Mouse (Mus musculus) gastrocnemius, postnatal 25 days (tissue): ENCODE results near the gene Zdhhc25. TPM values are rescaled to one million over a fixed set of nuclear protein-coding genes. Genes with fewer than 3 reads are reported as not detected.

Experiments
- DNase-seq: peaks from one replicate; pipeline ENCODE4 v3.0.0; 2022
- long read RNA-seq, 2 experiments: library from polyadenylated mRNA; stranded (forward); transcript quantifications; one replicate each; pipeline ENCODE4 v2.0.0; 2021
- total RNA-seq, 2 experiments: library from RNA; stranded (reverse); gene quantifications; 1 replicate in 1 of 2; 2 replicates in 1 of 2; pipeline ENCODE4 v1.2.3; 2021

Gene Zdhhc25
- total RNA-seq, result not detected
- long read RNA-seq, experiment 1, result 0 reads
- long read RNA-seq, experiment 2, result 0 reads

DNA sequence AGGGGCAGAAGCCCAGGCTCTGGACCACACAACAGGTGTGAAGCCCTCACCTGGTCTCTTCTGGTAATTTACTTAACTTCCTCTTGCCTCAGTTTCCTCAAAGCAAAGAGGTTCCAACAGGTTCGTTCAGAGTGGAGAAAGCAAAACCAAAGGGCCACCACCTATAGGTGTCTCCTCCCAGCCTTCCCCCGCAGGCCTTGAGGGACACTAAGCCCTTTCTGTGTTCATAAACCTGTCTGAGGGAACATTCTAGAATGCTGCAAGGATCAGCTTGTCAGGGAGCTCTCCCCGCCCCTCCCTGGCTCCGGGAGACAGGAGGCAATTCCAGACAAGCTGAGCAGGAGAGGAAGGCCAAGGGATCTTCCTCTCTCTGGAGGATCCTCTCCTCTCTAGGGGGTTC lies at the start of gene Zdhhc25:
TSS of gene Zdhhc25 (plus strand) at position 301 of the 400 bp plus-strand sequence.
- no peak for DNase-seq

DNA sequence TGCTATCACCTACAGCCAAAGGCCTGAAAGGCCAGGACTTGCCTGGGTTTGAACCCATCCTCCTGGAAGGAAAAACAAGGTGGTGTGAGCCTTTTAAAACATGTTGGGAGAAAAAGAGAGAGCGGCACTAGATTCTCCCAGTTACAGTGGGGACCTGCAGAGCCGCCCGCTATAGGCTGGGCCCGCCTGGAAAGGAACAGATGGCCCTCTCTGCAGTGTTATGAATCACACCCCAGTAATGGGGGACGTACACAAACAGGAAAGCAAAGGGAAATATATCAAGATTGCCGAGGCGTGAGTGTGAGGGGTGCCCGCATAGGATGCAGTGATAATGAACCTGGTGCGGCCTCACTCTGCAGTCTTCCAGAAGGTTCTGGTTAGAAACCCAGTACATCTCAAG lies 47.2 kb upstream of the Zdhhc25 start:
- no peak for DNase-seq

DNA sequence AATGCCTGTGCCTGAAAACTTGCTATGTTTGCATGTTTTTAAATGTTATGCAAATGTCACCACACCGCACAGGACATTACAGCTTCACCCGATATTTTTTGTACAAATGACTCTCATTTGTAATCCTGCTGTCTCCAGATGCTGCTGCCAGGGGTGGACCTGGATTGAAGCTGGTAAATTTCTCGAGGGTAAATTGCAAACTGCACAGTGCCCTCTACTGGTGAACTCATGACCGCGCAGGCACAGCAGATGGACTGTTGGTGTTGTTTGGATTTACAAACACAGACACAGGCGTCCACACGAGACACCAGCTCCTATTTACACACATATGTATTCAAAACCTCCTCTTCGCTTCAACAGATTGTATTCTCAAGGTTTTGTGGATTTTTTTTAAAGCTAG lies 44.6 kb upstream of the Zdhhc25 start:
- DNase-seq, result no peak

DNA sequence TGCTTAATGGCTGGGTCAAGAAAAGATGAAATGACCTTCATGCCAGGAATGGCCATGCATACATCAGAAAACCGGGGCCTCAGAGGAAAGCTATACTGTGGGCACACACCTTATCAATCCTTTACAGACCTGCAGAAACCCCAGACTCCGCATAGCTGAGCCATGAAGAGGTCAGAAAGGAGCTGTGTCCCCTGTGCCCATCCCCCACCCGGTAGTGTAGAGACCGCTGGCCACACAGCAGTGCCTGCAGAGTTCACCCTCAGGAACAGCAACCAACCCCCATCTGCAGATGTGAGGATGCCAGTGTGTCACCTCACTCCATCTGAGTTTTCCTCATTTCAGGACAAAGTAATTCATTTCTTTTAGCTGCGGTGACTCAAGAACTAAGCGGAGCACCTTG lies 39.5 kb upstream of the Zdhhc25 start:
- no peak for DNase-seq

DNA sequence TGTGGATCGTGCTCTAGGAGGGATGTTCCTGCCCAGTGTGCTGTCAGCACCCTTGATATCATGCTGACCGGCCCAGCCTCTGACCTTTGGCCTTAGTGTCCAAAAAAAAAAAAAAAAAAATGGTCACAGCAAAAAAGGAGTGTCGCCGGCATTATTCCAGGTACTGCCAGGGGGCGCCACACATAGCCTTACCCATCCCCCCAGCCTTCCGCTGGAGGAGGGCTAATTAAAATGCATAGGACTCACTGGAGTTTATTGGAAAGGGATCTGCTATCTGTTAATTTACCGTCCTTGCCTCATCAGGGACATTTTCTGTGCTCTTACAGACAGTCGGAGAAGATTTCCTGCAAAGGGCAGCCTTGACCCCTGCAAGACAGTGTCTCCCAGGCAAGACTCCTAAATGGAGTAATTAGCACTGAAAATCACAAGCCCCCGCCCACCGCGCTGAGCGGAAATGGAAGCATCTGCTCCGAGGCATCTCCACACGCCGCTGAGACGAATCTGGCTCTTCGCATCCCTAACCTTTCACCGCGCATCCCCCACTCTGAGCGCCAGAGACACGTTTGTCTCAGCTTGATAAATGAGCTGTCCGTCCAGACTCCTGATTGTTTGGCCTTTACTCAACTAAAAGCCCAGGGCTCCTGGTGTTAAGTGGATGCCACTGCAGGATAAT lies 38.9 kb upstream of the Zdhhc25 start:
- DNase-seq, result no peak

DNA sequence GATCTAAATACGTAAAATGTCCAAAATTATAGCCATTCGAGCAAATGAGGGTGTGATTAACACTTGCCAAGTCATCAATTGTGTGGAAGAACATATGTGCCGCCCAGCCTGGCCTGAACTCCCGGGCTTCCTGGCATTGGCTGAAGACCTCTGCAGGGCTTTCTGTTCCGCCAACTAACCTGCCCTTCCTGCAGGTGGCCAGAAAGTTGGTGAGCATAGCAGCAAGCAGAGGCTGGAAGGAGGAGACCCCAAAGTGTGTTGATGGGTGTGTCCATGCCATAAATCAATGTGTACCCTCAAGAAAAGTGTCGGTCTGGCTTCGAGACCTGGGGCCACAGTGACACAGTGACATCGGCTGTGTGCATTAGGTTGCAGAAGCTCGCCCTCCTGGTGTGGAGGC lies 34.8 kb upstream of the Zdhhc25 start:
- no peak for DNase-seq

DNA sequence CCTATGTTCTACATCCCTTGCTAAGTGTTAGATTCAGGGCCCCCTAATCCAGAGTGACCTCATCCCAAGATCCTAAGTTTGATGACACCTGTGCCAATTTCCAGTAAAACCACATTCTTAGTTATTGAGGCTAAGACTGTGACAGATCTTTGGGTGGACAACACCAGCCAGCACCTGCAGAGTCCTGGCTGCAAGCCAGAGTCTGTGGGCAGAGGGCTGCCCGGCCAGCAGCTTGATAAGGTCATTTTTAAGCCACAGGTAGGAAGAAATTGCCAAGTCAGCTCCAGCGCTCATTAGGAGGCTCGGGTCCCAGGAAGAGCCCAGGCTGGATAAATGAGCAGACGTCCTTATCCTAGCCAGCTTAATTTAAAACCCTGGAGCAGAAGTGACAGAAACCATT lies 34.3 kb upstream of the Zdhhc25 start:
- no peak for DNase-seq

DNA sequence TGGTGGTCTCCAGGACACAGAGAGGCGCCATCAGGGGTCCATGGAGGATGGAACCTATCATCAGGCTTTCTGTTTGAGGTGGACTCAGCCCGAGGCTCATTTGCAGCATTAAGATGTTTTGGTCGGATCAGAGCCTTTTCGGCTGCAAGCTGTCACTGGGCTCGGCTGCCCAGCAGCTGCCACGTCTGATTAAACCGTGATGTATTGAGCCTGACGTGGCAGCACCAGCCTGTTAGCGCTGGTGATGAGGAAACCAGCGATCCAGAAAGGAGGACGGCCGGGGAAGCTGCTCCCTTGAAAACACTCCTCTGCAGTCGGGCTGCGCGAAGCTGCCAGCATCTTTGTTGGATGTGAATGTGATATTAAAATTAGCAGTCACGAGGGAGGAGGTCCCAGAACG lies 29.4 kb upstream of the Zdhhc25 start:
- no peak for DNase-seq

DNA sequence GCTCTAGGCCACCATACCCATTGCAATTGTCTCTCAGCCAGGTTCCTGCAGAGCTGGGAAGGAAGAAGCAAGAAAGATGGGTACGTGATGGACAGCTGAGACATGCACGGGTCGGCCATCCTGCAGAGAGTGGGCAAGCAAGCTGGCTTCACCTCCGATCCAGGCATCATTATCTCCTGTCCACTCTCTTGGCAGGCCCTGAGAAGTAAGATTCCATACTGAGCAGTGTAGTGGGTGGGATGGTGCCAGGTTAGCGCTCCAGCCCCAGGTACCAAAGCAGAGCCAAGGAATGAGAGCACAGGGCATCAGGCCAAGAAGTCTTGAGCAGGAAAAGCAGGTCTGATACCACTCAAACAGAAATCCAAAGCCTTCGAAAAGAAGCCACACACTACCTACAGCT lies 20.6 kb upstream of the Zdhhc25 start:
- DNase-seq, result no peak

DNA sequence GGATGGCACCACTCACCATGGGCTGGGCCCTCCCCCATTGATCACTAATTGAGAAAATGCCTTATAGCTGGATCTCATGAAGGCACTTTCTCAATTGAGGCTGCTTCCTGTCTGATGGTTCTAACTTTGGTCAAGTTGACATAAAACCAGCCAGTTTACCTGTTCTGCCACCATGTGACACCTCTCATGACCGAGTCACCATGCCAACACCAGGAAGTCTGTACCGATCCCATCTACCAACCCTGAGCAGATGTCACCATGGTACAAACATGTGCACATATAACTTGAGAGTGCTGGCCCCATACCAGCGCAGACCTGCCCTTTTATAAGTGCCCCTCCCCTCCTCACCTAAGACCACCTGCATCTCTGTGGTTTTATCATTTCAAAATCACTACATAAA lies 2.4 kb downstream of the Zdhhc25 start:
- no peak for DNase-seq

DNA sequence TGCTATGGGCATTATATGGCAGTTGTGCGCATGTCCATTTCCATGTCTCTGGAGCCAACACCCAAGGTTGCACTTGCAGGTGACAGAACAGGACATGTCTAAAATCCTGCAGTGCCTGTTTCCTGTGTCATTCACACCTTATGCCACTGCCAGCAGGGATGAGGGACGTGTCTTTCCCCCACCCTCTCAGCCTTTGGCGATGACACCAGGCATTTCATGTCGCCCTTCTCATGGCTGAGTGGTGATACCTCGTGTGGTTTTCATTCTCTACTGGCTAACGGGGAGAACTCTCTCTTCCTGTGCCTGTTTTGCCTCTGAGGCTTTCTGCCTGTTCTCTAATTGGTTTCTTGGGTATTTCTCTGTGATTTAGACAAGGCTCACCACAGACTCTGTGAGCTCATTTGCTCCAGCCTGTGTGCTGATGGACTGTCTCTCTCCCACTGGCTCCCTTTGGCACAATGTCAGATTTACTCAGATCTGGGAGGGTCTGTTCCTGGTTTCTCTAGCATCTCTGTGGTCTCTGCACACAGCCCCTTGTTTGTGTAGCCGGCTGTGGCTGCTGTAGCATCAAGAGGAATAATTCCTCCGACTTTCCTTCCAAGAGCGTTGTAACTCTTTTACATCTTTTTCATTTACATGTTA lies 3.1 kb downstream of the Zdhhc25 start:
- DNase-seq, result no peak

DNA sequence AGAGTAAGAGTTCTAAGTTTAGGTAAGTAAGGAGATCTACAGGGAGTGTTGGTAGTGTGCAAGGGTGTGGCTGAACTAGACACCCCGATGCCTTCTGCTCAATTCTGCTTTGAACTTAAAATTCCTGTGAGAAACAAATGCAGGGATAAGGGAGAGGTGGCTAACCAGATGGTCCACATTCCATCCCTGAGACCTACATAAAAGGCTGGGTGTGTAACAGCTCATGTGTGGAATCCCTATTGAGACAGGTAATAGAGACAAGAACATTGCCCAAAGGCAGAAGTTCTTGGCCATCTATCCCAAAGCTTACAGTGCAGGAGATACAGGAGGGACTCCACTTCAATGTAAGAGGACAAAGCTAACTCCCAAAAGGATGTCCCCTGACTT lies 3.6 kb downstream of the Zdhhc25 start:
- DNase-seq, result no peak

DNA sequence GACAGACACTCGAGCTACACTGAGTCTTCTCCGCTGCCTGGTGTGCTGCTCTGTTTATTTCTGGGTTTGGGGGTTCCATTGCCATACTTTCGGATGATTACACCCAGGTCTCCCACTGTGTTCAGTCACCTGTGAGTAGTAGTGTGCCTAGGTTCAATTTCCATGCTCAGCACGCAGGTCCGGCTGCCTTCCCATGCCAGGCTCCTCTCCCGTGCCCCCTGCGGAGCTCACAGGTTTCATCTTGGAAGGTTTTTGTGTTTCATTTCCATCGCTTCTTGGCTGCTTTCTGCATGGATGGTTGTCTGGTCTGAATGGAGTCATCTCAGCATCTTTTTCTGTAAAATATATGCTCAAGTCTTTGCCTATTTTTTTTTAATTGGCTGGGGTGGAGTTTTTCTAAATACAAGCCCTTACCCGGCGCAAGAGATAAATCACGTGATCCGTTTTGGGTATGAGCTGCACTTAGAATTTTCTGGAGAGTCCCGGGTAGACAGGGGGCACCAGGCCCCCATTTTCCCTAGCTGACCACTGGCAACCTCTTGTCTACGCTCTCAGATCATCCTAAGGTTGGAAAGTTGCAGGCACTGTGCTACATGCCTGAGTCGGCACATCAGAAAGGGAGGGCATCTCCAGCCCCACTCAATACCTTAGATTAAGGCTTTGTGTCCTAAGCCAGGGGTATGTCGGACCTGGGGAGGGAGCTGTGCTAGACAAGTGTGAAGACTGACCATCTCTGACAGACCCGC lies 4.7 kb downstream of the Zdhhc25 start:
- DNase-seq, result no peak

DNA sequence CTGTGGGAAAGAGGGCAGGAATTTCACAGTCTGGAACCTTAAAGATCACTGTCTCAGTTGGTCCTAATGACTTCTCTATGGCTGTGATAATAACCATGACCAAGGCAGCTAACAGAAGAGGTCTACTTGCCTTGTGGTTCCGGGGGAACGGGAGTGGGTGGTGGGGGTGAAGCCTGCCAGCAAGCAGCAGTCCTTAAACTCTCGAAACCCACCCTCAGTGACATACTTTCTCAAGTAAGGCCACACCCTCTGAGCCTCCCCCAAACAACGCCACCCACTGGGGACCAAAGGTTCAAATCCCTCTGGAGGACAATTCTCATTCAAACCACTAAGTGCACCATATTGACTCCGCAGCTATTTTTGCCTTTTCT lies 5.3 kb downstream of the Zdhhc25 start:
- no peak for DNase-seq

DNA sequence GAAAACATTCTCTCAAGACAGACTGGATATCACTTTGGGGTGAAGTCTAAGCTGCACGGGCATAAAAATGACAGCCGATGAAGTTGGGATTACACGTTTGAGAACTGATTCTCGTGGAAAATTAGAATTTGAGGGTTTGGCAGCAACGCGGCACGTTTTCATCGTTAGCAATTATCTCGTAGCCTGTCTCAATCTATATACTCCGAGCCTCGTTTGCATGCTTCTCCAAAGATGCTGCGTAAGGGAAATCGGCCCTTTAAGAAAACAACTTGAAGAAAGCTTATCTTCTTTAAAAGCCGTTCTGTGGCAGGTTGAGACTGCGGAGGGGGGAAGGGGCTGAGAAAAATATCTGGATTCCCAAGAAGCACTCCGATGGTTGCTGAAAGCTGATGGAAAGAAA lies 17.0 kb downstream of the Zdhhc25 start:
- DNase-seq, result no peak

DNA sequence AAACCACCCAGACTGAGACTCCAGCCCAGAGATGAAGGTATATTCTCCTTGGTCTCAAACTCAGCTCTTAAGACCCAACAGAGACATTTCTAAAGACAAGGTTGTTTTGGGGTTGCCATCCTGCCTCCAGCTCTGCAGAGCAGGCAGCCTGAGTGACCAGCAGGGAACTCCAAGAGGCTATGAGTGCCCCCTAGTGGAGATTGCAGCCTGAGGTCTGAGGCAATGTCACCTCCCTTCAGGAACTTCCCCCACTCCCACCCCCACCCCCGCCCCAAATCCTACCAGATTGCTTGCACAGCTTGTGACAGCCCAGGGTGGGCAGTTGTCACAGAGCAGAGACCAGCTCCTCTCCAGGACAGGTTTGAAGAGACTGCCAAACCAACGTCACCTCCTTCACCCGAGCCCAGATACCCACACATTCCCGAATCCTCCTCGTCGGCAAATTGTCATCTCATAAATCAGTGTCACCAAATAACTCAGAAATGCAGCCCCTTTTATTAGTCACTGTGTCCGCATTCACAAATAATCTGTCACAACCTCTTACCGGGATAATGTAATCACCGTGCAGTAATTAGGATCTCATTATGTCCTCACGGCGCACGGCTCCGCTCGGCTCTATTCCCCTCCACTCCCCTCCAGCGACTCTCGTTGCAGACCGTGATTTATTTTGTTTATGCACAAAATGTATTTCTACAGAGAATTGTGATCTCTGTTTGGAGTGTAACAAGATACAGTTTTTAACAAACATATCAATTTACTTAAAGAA lies 18.1 kb downstream of the Zdhhc25 start:
- DNase-seq, result no peak

DNA sequence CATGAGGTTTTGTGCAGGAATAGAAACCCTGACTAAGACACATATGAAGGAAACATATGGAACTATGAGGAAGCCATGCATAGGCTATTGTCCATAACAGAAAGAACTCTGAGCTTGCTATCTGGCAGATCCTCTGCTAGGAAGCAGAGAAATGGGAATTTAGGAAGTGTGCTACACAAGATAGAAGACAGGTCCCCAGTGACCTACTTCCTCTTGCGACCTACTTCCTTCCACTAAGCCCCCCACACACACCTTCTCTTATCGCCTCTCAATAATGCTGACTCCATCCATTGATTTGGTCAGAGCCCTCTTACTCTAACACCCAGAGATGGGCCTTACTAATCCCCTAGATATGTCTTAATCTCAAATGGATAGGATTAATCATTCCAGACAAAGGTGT lies 19.9 kb downstream of the Zdhhc25 start:
- no peak for DNase-seq

DNA sequence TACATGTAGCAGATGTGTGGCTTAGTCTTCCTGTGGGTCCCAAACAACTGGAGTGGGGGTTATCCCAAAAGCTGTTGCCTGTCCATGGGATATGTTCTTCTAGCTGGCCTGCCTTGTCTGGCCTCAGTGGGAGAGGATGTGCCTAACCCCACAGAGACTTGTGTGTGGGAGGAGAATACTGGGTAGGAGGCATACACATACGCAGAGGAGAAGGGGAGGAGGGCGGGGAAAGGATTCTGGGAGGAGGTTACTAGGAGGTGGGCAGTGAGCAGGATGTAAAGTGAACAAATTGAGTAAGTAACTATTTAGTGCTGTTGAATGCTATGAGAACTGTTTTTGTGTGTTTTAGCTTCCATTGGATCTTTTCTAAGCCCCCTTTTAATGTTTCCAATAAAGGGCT lies 23.8 kb downstream of the Zdhhc25 start:
- DNase-seq, result no peak

DNA sequence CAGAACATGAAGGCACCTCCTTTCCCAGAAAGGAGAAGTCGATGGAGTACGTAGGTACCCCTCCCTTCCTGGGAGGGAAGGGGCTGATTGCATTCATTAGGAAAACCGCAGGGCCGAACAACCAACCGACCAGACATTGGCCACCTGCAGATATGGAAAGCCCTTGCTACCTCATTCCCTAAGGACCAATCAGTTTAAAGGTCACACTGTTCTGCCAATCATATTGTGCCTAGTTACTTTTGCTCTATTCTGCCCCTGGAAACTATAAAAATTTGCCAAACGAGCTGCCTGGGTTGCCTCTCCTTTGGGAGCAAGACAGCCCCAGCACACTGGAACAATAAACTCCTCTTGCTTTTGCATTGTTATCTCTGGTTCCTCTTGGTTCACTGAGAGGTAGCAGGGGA lies 24.8 kb downstream of the Zdhhc25 start:
- no peak for DNase-seq

DNA sequence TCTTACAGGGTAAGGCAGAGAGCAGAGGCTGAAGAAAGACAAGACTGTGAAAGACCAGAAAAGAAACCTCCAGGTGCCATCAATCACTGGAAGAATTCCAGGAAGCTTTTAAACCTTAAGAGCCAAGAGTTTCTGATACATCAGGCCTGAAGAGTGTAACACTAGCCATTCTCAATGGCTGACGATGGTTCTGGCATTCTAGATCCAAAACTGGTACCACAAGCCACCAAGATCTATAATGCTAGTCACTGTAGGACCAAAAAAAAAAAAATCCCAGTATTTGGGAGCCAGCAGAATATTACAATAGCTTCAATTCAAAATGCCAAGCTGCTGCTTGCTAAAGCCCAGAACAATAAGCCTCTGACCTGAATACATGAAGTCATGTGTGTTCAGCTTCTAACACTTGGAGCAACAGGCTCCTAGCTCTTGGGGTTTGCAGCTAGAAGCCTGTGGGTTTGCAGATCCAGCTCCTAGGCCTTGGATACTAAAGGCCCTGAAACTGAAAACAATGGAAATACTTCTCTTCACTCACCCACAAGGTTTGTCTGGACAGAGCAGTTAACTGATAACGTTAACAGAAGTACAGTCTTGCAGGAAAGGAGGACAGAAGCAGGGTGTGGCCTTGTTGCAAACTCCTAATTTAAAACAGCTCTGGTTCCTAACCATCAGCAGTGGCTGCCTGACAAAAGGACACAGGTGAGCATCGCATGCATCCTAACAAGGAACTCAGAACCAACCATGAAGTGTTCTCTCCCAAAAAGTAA lies 25.4 kb downstream of the Zdhhc25 start:
- no peak for DNase-seq

DNA sequence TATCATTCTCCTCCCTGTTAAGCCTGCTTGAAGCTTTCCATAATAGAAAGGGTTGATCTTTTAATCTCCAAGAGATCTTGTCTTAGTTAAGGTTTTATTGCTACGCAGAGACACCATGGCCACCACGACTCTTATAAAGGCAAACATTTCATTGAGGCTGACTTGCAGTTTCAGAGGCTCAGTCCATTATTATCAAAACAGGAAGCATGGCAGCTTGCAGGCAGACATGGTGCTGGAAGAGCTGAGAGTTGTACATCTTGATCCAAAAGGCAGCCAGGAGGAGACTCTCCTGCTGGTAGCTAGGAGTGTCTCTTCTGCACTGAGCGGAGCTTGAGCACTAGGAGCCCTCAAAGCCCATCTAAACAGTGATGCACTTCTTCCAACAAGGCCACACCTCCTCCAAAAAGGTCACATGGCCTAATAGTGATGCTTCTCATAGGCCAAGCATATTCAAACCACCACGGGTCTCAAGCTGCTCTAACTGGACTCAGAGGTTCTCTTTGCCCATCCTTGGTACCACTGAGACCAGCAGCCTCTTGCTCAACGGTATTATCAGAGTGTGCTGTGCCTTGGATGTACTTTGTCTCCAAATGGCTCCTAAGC lies 26.9 kb downstream of the Zdhhc25 start:
- no peak for DNase-seq
